Mouse (Mus musculus): ENCODE measurements around the gene Sh3tc1. TPM values are rescaled to one million over a fixed set of nuclear protein-coding genes. Genes with fewer than 3 reads are reported as not detected.

Gene Sh3tc1
- polyA plus RNA-seq, 2 experiments: 2.9 to 5.2 TPM

GRCm38 (mm10) chr5:35758081-35759053 is 18.6 kb upstream of the Sh3tc1 start:
- TF ChIP-seq POLR2A (IDR thresholded peaks at IDR 0.05; ENCODE audit: borderline replicate concordance, extremely low read depth, insufficient read depth, insufficient read length): no peak
- no peaks in the 10 kb centered on the region for H3K36me3 ChIP-seq (ENCODE audit: control insufficient read depth, insufficient read depth, low read length)
- DNase-seq (ENCODE audit: low spot score) (no peak), ATAC-seq (ENCODE audit: low FRiP score, low read depth) (peak; percentile 30)
- peak overlapping the region; percentile 56 for H3K4me3 ChIP-seq (replicated peaks; ENCODE audit: low read length)
- H3K4me1 ChIP-seq (ENCODE audit: control insufficient read depth, insufficient read depth, low read length): 0 out of 2 replicates have a peak, but pooled peaks cover 3% of the 10 kb centered on the region
- H3K9ac ChIP-seq (ENCODE audit: low read depth, low read length, severe bottlenecking): peak overlapping the region; percentile 37
- H3K4me2 ChIP-seq (replicated peaks; ENCODE audit: low read depth, low read length, severe bottlenecking): peak overlapping the region; percentile 99
- H3K27ac ChIP-seq (replicated peaks; ENCODE audit: low read depth, low read length): no peak overlapping the region
- H3K9me3 ChIP-seq (ENCODE audit: control insufficient read depth, low read length): no peaks in the 10 kb centered on the region
- WGBS: 2% methylated on average over 39 of the region's 40 CpGs
- H3K27me3 ChIP-seq (ENCODE audit: control insufficient read depth, insufficient read depth, low read length): peaks cover 29% of the 10 kb centered on the region

GRCm38 (mm10) chr5:35757639-35758001 is 17.8 kb upstream of the Sh3tc1 start, which contains the start of gene Ablim2:
Gene Ablim2 (plus strand): TSS chr5:35757880.
- peaks cover 29% of the 10 kb centered on the region for H3K27me3 ChIP-seq (ENCODE audit: control insufficient read depth, insufficient read depth, low read length)
- WGBS: under 1% methylated on average over 26 of the region's 35 CpGs
- no peaks in the 10 kb centered on the region for H3K9me3 ChIP-seq (ENCODE audit: control insufficient read depth, low read length)
- TF ChIP-seq POLR2A (IDR thresholded peaks at IDR 0.05; ENCODE audit: borderline replicate concordance, extremely low read depth, insufficient read depth, insufficient read length): no peak
- H3K4me1 ChIP-seq (ENCODE audit: control insufficient read depth, insufficient read depth, low read length): 0 out of 2 replicates have a peak, but pooled peaks cover 3% of the 10 kb centered on the region
- H3K27ac ChIP-seq (replicated peaks; ENCODE audit: low read depth, low read length): no peak within 1 kb of the TSS
- peak within 1 kb of the TSS; percentile 37 for H3K9ac ChIP-seq (ENCODE audit: low read depth, low read length, severe bottlenecking)
- DNase-seq (ENCODE audit: low spot score) (peak; percentile 86), ATAC-seq (ENCODE audit: low FRiP score, low read depth) (peak; percentile 94)
- H3K4me3 ChIP-seq (replicated peaks; ENCODE audit: low read length): peak within 1 kb of the TSS; percentile 56
- H3K4me2 ChIP-seq (replicated peaks; ENCODE audit: low read depth, low read length, severe bottlenecking): peak within 1 kb of the TSS; percentile 99
- H3K36me3 ChIP-seq (ENCODE audit: control insufficient read depth, insufficient read depth, low read length): no peaks in the 10 kb centered on the region

- WGBS: 14% methylated on average over 26 of the region's 26 CpGs
- ATAC-seq (ENCODE audit: low FRiP score, low read depth): no peak
- DNase-seq (ENCODE audit: low spot score): no peak
- no peaks in the 10 kb centered on the region for H3K36me3 ChIP-seq (ENCODE audit: control insufficient read depth, insufficient read depth, low read length)
- no peak for TF ChIP-seq POLR2A (IDR thresholded peaks at IDR 0.05; ENCODE audit: borderline replicate concordance, extremely low read depth, insufficient read depth, insufficient read length)
- 0 out of 2 replicates have a peak, but pooled peaks cover 3% of the 10 kb centered on the region for H3K4me1 ChIP-seq (ENCODE audit: control insufficient read depth, insufficient read depth, low read length)
- H3K9ac ChIP-seq (ENCODE audit: low read depth, low read length, severe bottlenecking): no peak overlapping the region
- H3K27ac ChIP-seq (replicated peaks; ENCODE audit: low read depth, low read length): no peak overlapping the region
- peak overlapping the region; percentile 99 for H3K4me2 ChIP-seq (replicated peaks; ENCODE audit: low read depth, low read length, severe bottlenecking)
- H3K4me3 ChIP-seq (replicated peaks; ENCODE audit: low read length): peak overlapping the region; percentile 56
- H3K9me3 ChIP-seq (ENCODE audit: control insufficient read depth, low read length): no peaks in the 10 kb centered on the region
- peaks cover 29% of the 10 kb centered on the region for H3K27me3 ChIP-seq (ENCODE audit: control insufficient read depth, insufficient read depth, low read length)
Observed at GRCm38 (mm10) chr5:35756997-35757638, 17.3 kb upstream of the Sh3tc1 start.

- Histone ChIP-seq H3K9me3 (ENCODE audit: control insufficient read depth, low read length) (no peaks in the 10 kb centered on the region), H3K36me3 (ENCODE audit: control insufficient read depth, insufficient read depth, low read length) (no peaks in the 10 kb centered on the region), H3K4me2 (replicated peaks; ENCODE audit: low read depth, low read length, severe bottlenecking) (no peak overlapping the region), H3K4me1 (ENCODE audit: control insufficient read depth, insufficient read depth, low read length) (0 out of 2 replicates have a peak, but pooled peaks cover 3% of the 10 kb centered on the region), H3K9ac (ENCODE audit: low read depth, low read length, severe bottlenecking) (no peak overlapping the region), H3K27ac (replicated peaks; ENCODE audit: low read depth, low read length) (no peak overlapping the region), H3K27me3 (ENCODE audit: control insufficient read depth, insufficient read depth, low read length) (peaks cover 29% of the 10 kb centered on the region), H3K4me3 (replicated peaks; ENCODE audit: low read length) (no peak overlapping the region)
- 82% methylated on average over 4 of the region's 4 CpGs for WGBS
- DNase-seq (ENCODE audit: low spot score): no peak
- no peak for TF ChIP-seq POLR2A (IDR thresholded peaks at IDR 0.05; ENCODE audit: borderline replicate concordance, extremely low read depth, insufficient read depth, insufficient read length)
- ATAC-seq (ENCODE audit: low FRiP score, low read depth): no peak
Observed at GRCm38 (mm10) chr5:35756020-35756419, 16.2 kb upstream of the Sh3tc1 start.

GRCm38 (mm10) chr5:35755131-35755733 is 15.4 kb upstream of the Sh3tc1 start:
- Histone ChIP-seq H3K36me3 (ENCODE audit: control insufficient read depth, insufficient read depth, low read length) (no peaks in the 10 kb centered on the region), H3K27me3 (ENCODE audit: control insufficient read depth, insufficient read depth, low read length) (peaks cover 25% of the 10 kb centered on the region), H3K9me3 (ENCODE audit: control insufficient read depth, low read length) (no peaks in the 10 kb centered on the region), H3K4me2 (replicated peaks; ENCODE audit: low read depth, low read length, severe bottlenecking) (no peak overlapping the region), H3K4me1 (ENCODE audit: control insufficient read depth, insufficient read depth, low read length) (0 out of 2 replicates have a peak, but pooled peaks cover 3% of the 10 kb centered on the region), H3K27ac (replicated peaks; ENCODE audit: low read depth, low read length) (no peak overlapping the region), H3K4me3 (replicated peaks; ENCODE audit: low read length) (no peak overlapping the region), H3K9ac (ENCODE audit: low read depth, low read length, severe bottlenecking) (no peak overlapping the region)
- DNase-seq (ENCODE audit: low spot score) (peak; percentile 47), ATAC-seq (ENCODE audit: low FRiP score, low read depth) (no peak)
- TF ChIP-seq POLR2A (IDR thresholded peaks at IDR 0.05; ENCODE audit: borderline replicate concordance, extremely low read depth, insufficient read depth, insufficient read length): no peak
- WGBS: 26% methylated on average over 5 of the region's 5 CpGs
